Mouse (Mus musculus): Measurements from ENCODE around the gene Dot1l.

DNA sequence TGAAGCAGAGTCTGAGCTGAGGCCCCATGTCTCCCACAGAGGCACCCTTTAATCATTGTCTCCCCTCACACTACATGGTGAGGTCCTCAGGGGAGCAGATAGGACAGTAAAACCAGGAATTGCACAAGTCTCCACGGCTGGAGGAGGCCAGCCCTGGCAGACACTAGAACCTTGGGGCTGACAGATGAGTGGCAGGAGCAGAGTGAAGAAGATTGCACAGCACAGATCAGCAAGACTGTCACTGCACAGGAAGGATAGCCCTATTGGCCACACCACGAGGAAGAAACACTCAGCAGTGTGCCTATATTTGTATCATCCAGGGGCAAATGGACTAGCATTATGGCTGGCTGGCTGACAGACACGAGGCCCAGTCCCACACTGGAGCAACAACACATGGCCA is 44.2 kb upstream of the Dot1l start:
- TF ChIP-seq POLR2A (IDR thresholded peaks at IDR 0.05; ENCODE audit: low read depth, low read length), result no peak
- no peak for TF ChIP-seq CTCF (IDR thresholded peaks at IDR 0.05; ENCODE audit: extremely low read depth, insufficient read depth, insufficient read length, insufficient replicate concordance)

Data from spleen, adult 2 months (tissue).